Mouse (Mus musculus) hindbrain, embryonic 10.5 days (tissue): ENCODE measurements around the gene Usp36. TPM values are rescaled to one million over a fixed set of nuclear protein-coding genes. Genes with fewer than 3 reads are reported as not detected.

Experiments used
- polyA plus RNA-seq: library from polyadenylated mRNA; unstranded; fragments of >200 nt; fragmentation: Nextera tagmentation; extraction: Ambion mirVana; gene quantifications from 2 replicates; pipeline ENCODE4 v1.2.1, GENCODE M21; 2016

Gene Usp36
- polyA plus RNA-seq, 1 experiment from 2014 or later: 18.9 TPM

Other genes with a start within 250 kb of the Usp36 start
- 0.19 and 0.33 TPM in 2 replicates for gene Dnah17, start 159.6 kb downstream of the Usp36 start, polyA plus RNA-seq
- gene Cyth1, start 41.7 kb downstream of the Usp36 start, polyA plus RNA-seq: 13.9 and 23.0 TPM in 2 replicates
- gene Cep295nl, start 52.3 kb upstream of the Usp36 start, polyA plus RNA-seq: 0.19 and 0.21 TPM in 2 replicates
- 28.6 and 36.3 TPM in 2 replicates for gene Timp2, start 65.5 kb upstream of the Usp36 start, polyA plus RNA-seq
- gene Lgals3bp, start 111.8 kb upstream of the Usp36 start, polyA plus RNA-seq: 1.8 and 2.0 TPM in 2 replicates
- gene Cant1, start 128.8 kb upstream of the Usp36 start, polyA plus RNA-seq: 23.7 and 31.1 TPM in 2 replicates
- 1.8 and 2.0 TPM in 2 replicates for gene C1qtnf1, start 138.0 kb upstream of the Usp36 start, polyA plus RNA-seq
- 8.7 and 8.9 TPM in 2 replicates for gene Engase, start 186.6 kb upstream of the Usp36 start, polyA plus RNA-seq